Mouse (Mus musculus): ENCODE measurements at regions not wholly inside any gene's neighbourhood (a gene's known extent, or its start where the extent isn't known, plus 50 kb on each side); places are given as distances from the start of the nearest gene placed in this dataset.

DNA sequence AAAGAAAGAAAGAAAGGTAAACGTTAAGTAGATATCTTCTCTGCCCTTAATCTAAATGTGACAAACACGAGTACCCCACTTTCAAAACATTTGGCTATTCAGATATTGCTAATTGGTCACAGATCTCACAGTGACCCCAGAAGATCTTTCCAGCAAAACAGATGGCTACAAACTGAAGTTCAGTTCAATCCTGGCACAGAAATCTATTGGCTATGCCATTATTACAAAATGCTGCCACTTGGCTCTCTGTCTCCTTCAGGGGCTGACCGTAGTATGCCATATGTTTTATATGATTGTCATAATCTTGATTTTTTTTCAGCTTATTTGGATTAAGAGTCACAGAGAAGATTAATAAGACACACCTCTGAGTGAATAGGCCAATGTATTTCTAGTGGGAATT lies 873.2 kb downstream of the Slc22a22 start:
- no peaks in the 10 kb centered on the region for H3K36me3 ChIP-seq (ENCODE audit: control insufficient read depth, insufficient read depth, low read length)
- no peak for ATAC-seq (ENCODE audit: low read depth)
- H3K27me3 ChIP-seq (ENCODE audit: control insufficient read depth, insufficient read depth, low read depth, low read length): no peaks in the 10 kb centered on the region
- H3K4me3 ChIP-seq (ENCODE audit: low read length): no peak overlapping the region
- 84% methylated on average over 3 of the region's 3 CpGs for WGBS
- no peaks in the 10 kb centered on the region for H3K9me3 ChIP-seq (ENCODE audit: control insufficient read depth, low read length)
- H3K9ac ChIP-seq (ENCODE audit: low read length): no peak overlapping the region
- no peaks in the 10 kb centered on the region for H3K4me1 ChIP-seq (replicated peaks; ENCODE audit: control insufficient read depth, insufficient read depth, low read length)
- no peak overlapping the region for H3K27ac ChIP-seq (ENCODE audit: low read length)
- no peak overlapping the region for H3K4me2 ChIP-seq (ENCODE audit: low read depth, low read length)

DNA sequence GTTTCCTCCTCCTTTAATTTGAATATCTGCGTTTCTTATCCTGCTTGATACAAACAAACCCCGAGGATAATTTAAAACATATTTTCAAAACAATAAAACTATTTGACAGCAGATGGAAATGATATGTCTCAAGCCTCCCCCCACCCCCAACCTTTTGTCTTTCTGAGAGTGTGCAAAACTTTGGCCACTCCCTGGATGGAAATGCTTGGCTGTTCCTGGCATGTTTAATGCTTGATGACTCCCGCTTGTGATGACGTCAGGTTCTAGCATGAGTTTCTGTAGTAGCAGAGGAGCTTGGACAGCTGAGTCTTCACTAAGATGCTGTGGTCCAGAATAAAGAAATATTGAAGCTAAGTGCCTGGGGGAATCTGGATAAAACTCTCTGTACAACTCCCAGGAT lies 884.8 kb downstream of the Slc22a22 start:
- Histone ChIP-seq H3K4me2 (ENCODE audit: low read depth, low read length) (no peak overlapping the region), H3K9ac (ENCODE audit: low read length) (no peak overlapping the region), H3K9me3 (ENCODE audit: control insufficient read depth, low read length) (no peaks in the 10 kb centered on the region), H3K36me3 (ENCODE audit: control insufficient read depth, insufficient read depth, low read length) (no peaks in the 10 kb centered on the region), H3K4me1 (replicated peaks; ENCODE audit: control insufficient read depth, insufficient read depth, low read length) (no peaks in the 10 kb centered on the region), H3K27me3 (ENCODE audit: control insufficient read depth, insufficient read depth, low read depth, low read length) (no peaks in the 10 kb centered on the region), H3K27ac (ENCODE audit: low read length) (no peak overlapping the region), H3K4me3 (ENCODE audit: low read length) (no peak overlapping the region)
- ATAC-seq (ENCODE audit: low read depth): no peak
- WGBS: 64% methylated on average over 4 of the region's 4 CpGs

DNA sequence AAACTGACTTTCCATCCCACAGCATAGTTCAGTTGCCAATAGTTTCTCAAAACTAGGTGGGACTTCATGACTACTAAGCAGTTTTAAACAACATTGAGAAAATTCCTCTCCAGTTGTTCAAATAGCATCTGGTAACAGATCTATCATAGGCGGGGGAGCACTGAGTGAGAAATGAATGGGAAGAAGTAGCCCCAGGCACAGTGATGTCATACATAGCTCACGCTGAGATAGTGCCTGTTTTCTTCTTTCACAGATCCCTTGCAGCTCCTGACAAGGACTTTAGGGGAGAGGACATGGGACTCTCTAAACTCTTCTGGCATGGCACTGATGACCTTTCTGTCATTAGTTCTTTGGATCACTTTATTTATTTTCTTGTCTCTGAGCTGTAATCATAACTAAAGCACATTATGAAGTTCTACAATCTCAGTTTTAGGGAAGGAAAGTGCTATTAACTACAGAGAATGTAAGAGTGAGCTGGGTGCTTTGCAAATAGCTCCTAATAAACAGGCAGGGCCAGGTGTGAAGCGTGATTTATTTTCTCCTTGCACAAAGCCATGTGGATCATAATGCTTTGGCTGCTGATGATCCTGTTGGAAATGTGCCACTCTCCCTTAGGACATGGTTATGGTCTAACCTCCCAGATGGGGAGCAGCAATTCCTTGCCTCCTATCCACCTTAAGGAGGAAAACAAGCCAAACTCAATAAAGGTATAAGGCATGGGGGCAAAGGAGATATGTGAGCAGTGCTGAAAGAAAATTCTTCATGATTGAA lies 896.5 kb downstream of the Slc22a22 start:
- 58% methylated on average over 3 of the region's 3 CpGs for WGBS
- H3K27me3 ChIP-seq (ENCODE audit: control insufficient read depth, insufficient read depth, low read depth, low read length): no peaks in the 10 kb centered on the region
- no peak overlapping the region for H3K27ac ChIP-seq (ENCODE audit: low read length)
- H3K9ac ChIP-seq (ENCODE audit: low read length): no peak overlapping the region
- ATAC-seq (ENCODE audit: low read depth): no peak
- no peaks in the 10 kb centered on the region for H3K9me3 ChIP-seq (ENCODE audit: control insufficient read depth, low read length)
- no peaks in the 10 kb centered on the region for H3K36me3 ChIP-seq (ENCODE audit: control insufficient read depth, insufficient read depth, low read length)
- no peak overlapping the region for H3K4me3 ChIP-seq (ENCODE audit: low read length)
- H3K4me1 ChIP-seq (replicated peaks; ENCODE audit: control insufficient read depth, insufficient read depth, low read length): no peaks in the 10 kb centered on the region
- H3K4me2 ChIP-seq (ENCODE audit: low read depth, low read length): no peak overlapping the region

DNA sequence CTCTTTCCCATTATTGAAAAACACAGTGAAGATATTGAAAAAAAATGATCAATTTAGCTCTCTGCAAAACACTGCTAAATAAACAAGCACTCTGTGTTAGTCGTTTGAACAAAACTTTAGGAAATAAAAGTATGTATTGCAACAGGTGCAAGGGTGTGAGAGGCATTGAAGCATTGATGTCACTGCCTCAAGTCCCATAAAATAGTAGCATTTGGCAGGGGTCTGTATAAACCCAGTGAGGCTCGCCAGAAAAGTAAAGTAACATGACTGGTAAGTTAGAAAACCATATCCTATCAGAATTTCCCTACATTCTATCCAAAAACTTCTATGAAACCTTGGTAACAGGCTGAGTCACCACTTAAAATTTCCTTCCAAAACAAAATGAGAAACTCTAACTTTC lies 914.2 kb downstream of the Slc22a22 start:
- Histone ChIP-seq H3K4me1 (replicated peaks; ENCODE audit: control insufficient read depth, insufficient read depth, low read length) (no peaks in the 10 kb centered on the region), H3K27ac (ENCODE audit: low read length) (no peak overlapping the region), H3K4me2 (ENCODE audit: low read depth, low read length) (no peak overlapping the region), H3K9me3 (ENCODE audit: control insufficient read depth, low read length) (no peaks in the 10 kb centered on the region), H3K4me3 (ENCODE audit: low read length) (no peak overlapping the region), H3K9ac (ENCODE audit: low read length) (no peak overlapping the region), H3K36me3 (ENCODE audit: control insufficient read depth, insufficient read depth, low read length) (no peaks in the 10 kb centered on the region), H3K27me3 (ENCODE audit: control insufficient read depth, insufficient read depth, low read depth, low read length) (no peaks in the 10 kb centered on the region)
- no peak for ATAC-seq (ENCODE audit: low read depth)
- WGBS: 44% methylated on average over 2 of the region's 2 CpGs

DNA sequence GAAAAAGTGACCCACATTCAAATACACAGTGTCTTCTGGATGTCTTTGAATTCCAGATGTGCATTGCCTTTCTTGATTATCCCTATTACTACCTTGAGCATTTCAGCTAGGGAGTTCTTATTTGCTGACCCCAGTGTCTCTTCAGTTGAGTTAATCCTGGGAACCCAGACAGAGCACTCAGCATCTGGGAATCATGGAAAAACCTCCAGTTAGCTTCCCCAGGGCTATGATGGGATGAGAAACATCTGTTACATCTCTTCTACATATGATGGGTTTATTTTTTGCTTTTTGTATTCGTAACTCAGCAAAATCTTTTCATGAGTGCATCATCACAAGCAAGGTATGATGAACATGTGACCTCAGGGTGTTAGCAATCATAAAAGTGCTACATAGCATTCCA lies 914.6 kb downstream of the Slc22a22 start:
- no peak overlapping the region for H3K4me2 ChIP-seq (ENCODE audit: low read depth, low read length)
- H3K4me1 ChIP-seq (replicated peaks; ENCODE audit: control insufficient read depth, insufficient read depth, low read length): no peaks in the 10 kb centered on the region
- WGBS: 54% methylated on average over 1 of the region's 1 CpGs
- no peaks in the 10 kb centered on the region for H3K27me3 ChIP-seq (ENCODE audit: control insufficient read depth, insufficient read depth, low read depth, low read length)
- no peak overlapping the region for H3K4me3 ChIP-seq (ENCODE audit: low read length)
- no peak for ATAC-seq (ENCODE audit: low read depth)
- no peaks in the 10 kb centered on the region for H3K9me3 ChIP-seq (ENCODE audit: control insufficient read depth, low read length)
- H3K27ac ChIP-seq (ENCODE audit: low read length): no peak overlapping the region
- no peaks in the 10 kb centered on the region for H3K36me3 ChIP-seq (ENCODE audit: control insufficient read depth, insufficient read depth, low read length)
- H3K9ac ChIP-seq (ENCODE audit: low read length): no peak overlapping the region

DNA sequence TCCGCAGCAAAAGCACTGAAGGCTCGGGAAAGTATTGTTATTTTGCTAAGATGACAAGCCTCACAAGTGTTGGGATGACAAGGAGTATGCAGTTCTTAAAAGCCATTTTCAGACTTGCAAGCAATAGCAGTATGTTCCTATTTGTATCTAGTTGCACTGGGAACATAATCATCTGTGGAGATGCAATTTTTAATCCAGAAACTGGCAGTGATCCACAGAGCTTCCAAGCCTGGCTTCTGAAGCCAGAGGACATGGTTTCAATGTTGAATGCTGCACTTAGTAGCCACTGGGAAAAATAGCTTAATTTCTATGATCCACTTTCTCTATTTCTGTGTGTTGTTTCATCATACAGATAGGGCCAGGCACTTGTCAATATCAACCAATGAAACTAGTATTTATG lies 915.3 kb downstream of the Slc22a22 start:
- H3K9ac ChIP-seq (ENCODE audit: low read length): no peak overlapping the region
- H3K27ac ChIP-seq (ENCODE audit: low read length): no peak overlapping the region
- H3K9me3 ChIP-seq (ENCODE audit: control insufficient read depth, low read length): no peaks in the 10 kb centered on the region
- H3K27me3 ChIP-seq (ENCODE audit: control insufficient read depth, insufficient read depth, low read depth, low read length): no peaks in the 10 kb centered on the region
- WGBS: 54% methylated on average over 2 of the region's 2 CpGs
- H3K4me2 ChIP-seq (ENCODE audit: low read depth, low read length): no peak overlapping the region
- no peaks in the 10 kb centered on the region for H3K36me3 ChIP-seq (ENCODE audit: control insufficient read depth, insufficient read depth, low read length)
- H3K4me1 ChIP-seq (replicated peaks; ENCODE audit: control insufficient read depth, insufficient read depth, low read length): no peaks in the 10 kb centered on the region
- no peak overlapping the region for H3K4me3 ChIP-seq (ENCODE audit: low read length)
- no peak for ATAC-seq (ENCODE audit: low read depth)

DNA sequence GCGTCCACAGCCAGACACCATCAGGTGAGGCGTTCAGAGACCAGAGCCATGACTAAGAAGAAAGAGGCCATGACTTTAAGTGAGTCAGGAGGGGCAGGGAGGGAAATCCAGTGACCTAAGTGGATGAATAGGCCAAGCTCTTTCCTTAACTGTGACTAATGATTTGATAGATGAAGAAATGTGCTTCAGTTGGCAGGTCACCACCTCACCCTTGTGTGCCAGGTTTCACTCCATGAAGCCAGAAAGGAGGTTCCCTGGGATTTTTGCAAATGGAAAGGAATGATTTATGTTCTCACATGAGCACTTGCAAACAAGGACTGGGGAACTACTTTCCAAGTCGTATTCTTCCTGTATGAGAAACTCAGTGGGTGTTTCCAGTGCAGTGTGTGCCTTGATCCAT lies 923.0 kb downstream of the Slc22a22 start:
- 75% methylated on average over 3 of the region's 3 CpGs for WGBS
- no peak overlapping the region for H3K4me2 ChIP-seq (ENCODE audit: low read depth, low read length)
- no peak overlapping the region for H3K4me3 ChIP-seq (ENCODE audit: low read length)
- H3K9me3 ChIP-seq (ENCODE audit: control insufficient read depth, low read length): no peaks in the 10 kb centered on the region
- ATAC-seq (ENCODE audit: low read depth): no peak
- H3K9ac ChIP-seq (ENCODE audit: low read length): no peak overlapping the region
- H3K36me3 ChIP-seq (ENCODE audit: control insufficient read depth, insufficient read depth, low read length): no peaks in the 10 kb centered on the region
- H3K4me1 ChIP-seq (replicated peaks; ENCODE audit: control insufficient read depth, insufficient read depth, low read length): no peaks in the 10 kb centered on the region
- H3K27ac ChIP-seq (ENCODE audit: low read length): no peak overlapping the region
- no peaks in the 10 kb centered on the region for H3K27me3 ChIP-seq (ENCODE audit: control insufficient read depth, insufficient read depth, low read depth, low read length)

DNA sequence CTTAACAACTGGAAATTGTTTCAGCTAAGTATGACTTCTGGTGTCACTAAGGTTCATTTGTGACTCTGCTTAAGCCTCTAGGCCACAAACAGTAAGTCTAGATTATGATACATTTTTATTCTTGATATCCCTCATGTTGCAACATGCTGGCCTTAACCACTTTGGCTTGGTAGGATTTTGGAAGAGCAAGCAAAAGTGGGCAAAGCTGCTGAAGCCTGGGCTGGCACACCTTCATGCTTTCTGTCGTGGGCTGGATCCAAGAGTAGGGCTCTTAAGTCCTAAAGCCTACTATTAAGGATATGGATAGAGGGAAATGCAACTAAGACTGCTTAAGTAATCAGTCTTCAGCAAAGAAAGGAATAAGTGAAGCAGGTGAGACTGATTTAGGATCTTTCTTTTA lies 923.6 kb downstream of the Slc22a22 start:
- H3K36me3 ChIP-seq (ENCODE audit: control insufficient read depth, insufficient read depth, low read length): no peaks in the 10 kb centered on the region
- no peak overlapping the region for H3K27ac ChIP-seq (ENCODE audit: low read length)
- H3K9me3 ChIP-seq (ENCODE audit: control insufficient read depth, low read length): no peaks in the 10 kb centered on the region
- no peak overlapping the region for H3K4me3 ChIP-seq (ENCODE audit: low read length)
- WGBS: 49% methylated on average over 1 of the region's 1 CpGs
- H3K4me1 ChIP-seq (replicated peaks; ENCODE audit: control insufficient read depth, insufficient read depth, low read length): no peaks in the 10 kb centered on the region
- H3K9ac ChIP-seq (ENCODE audit: low read length): no peak overlapping the region
- no peak for ATAC-seq (ENCODE audit: low read depth)
- H3K4me2 ChIP-seq (ENCODE audit: low read depth, low read length): no peak overlapping the region
- no peaks in the 10 kb centered on the region for H3K27me3 ChIP-seq (ENCODE audit: control insufficient read depth, insufficient read depth, low read depth, low read length)

DNA sequence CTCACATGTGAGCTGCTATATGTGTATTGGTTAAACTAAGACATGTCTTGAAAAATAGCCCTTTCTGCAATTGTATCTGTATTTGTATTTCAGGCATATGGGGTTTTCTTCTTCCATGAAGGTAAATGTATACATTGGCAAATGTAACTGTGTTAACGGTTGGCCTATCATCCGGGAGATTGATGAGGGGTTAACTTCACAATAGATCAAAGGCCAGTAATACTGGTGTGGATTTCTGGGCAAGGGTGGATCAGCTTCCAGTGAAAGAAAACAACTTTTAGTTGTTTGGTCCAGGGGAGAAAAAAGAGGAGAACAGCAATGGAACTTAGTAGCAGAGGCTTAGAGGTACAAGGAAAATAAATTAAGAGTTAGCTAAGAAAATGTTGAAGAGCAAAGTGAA lies 945.9 kb downstream of the Slc22a22 start:
- Histone ChIP-seq H3K27me3 (ENCODE audit: control insufficient read depth, insufficient read depth, low read depth, low read length) (no peaks in the 10 kb centered on the region), H3K4me2 (ENCODE audit: low read depth, low read length) (no peak overlapping the region), H3K4me3 (ENCODE audit: low read length) (no peak overlapping the region), H3K9ac (ENCODE audit: low read length) (no peak overlapping the region), H3K4me1 (replicated peaks; ENCODE audit: control insufficient read depth, insufficient read depth, low read length) (no peaks in the 10 kb centered on the region), H3K9me3 (ENCODE audit: control insufficient read depth, low read length) (no peaks in the 10 kb centered on the region), H3K36me3 (ENCODE audit: control insufficient read depth, insufficient read depth, low read length) (no peaks in the 10 kb centered on the region), H3K27ac (ENCODE audit: low read length) (no peak overlapping the region)
- ATAC-seq (ENCODE audit: low read depth): no peak
- 6% methylated on average over 2 of the region's 2 CpGs for WGBS

DNA sequence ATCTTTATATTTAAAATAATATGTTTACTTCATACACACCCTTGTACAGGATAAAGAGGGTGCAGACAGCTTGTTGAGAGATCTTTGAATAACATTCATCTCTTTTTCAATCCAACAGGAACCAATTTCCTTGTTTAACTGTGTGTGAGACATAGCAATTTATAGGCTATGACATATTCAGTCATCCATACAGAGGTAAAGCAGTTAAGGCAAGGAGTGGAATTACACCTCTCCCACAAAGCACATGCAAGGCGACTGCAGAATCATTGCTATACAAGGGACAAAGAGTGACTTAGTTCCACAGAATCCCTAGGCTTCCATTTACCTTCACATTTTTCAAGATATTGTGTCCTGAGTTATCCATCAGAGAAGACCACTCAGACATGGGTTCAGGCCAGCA lies 959.0 kb downstream of the Slc22a22 start:
- H3K27ac ChIP-seq (ENCODE audit: low read length): no peak overlapping the region
- 97% methylated on average over 1 of the region's 1 CpGs for WGBS
- no peak for ATAC-seq (ENCODE audit: low read depth)

More for the DNA sequence above, 959.0 kb downstream of the Slc22a22 start:
- H3K9me3 ChIP-seq (ENCODE audit: control insufficient read depth, low read length): no peaks in the 10 kb centered on the region
- no peaks in the 10 kb centered on the region for H3K4me1 ChIP-seq (replicated peaks; ENCODE audit: control insufficient read depth, insufficient read depth, low read length)
- H3K36me3 ChIP-seq (ENCODE audit: control insufficient read depth, insufficient read depth, low read length): no peaks in the 10 kb centered on the region
- no peak overlapping the region for H3K4me2 ChIP-seq (ENCODE audit: low read depth, low read length)
- H3K4me3 ChIP-seq (ENCODE audit: low read length): no peak overlapping the region
- no peaks in the 10 kb centered on the region for H3K27me3 ChIP-seq (ENCODE audit: control insufficient read depth, insufficient read depth, low read depth, low read length)
- no peak overlapping the region for H3K9ac ChIP-seq (ENCODE audit: low read length)

All from lung, embryonic 16.5 days (tissue).